Mouse (Mus musculus) stomach, postnatal 0 days (tissue): ENCODE measurements around the gene Tmc7. TPM values are rescaled to one million over a fixed set of nuclear protein-coding genes. Genes with fewer than 3 reads are reported as not detected.
A peak's percentile ranks its signal among the peaks of the same experiment; 100 is the strongest.

Experiments used
- ATAC-seq: fragments of 200-750 bp; cut with Nextera tagmentation; 2 replicates; pipeline ENCODE4 v1.8.0; 2017; ENCODE audit not compliant: low FRiP score, low TSS enrichment
- DNase-seq: peaks from one replicate; pipeline ENCODE4 v3.0.0-alpha.2; 2016; ENCODE audit warnings: low spot score
- H3K27ac ChIP-seq: fragments of 300-500 bp; sonication (generic); replicated peaks from 2 replicates; pipeline ENCODE4 v1.5.1; 2014; ENCODE audit warnings: mild to moderate bottlenecking, control low read depth
- H3K27me3 ChIP-seq: fragments of 300-500 bp; sonication (generic); 2 replicates; pipeline ENCODE4 v1.6.1; 2014; ENCODE audit warnings: low read length; ENCODE audit not compliant: control insufficient read depth, insufficient read depth
- H3K36me3 ChIP-seq: fragments of 300-500 bp; sonication (generic); 2 replicates; pipeline ENCODE4 v1.6.1; 2014; ENCODE audit warnings: low read length, mixed read lengths; ENCODE audit not compliant: control insufficient read depth, insufficient read depth
- H3K4me1 ChIP-seq: fragments of 300-500 bp; sonication (generic); replicated peaks from 2 replicates; pipeline ENCODE4 v1.6.1; 2014; ENCODE audit warnings: antibody characterized with exemption; ENCODE audit not compliant: control insufficient read depth, insufficient read depth
- H3K4me2 ChIP-seq: fragments of 300-500 bp; sonication (generic); replicated peaks from 2 replicates; pipeline ENCODE4 v1.6.1; 2014; ENCODE audit warnings: low read depth, mild to moderate bottlenecking, control low read depth, moderate library complexity
- H3K4me3 ChIP-seq: fragments of 300-500 bp; sonication (generic); 2 replicates; pipeline ENCODE4 v1.5.1; 2014; ENCODE audit warnings: low read depth, low read length, control low read depth
- H3K9ac ChIP-seq: fragments of 300-500 bp; sonication (generic); 2 replicates; pipeline ENCODE4 v1.6.1; 2014; ENCODE audit warnings: mild to moderate bottlenecking, low read length, control low read depth, mixed read lengths
- H3K9me3 ChIP-seq: fragments of 300-500 bp; sonication (generic); 2 replicates; pipeline ENCODE4 v1.6.1; 2016; ENCODE audit warnings: low read length; ENCODE audit not compliant: control insufficient read depth
- CTCF ChIP-seq: IDR thresholded peaks from 2 replicates; pipeline ENCODE4 v1.5.1; 2016; ENCODE audit warnings: antibody characterized with exemption, low read depth, mild to moderate bottlenecking, moderate library complexity
- EP300 ChIP-seq: optimal IDR thresholded peaks from 2 replicates; pipeline ENCODE3; 2016; ENCODE audit warnings: antibody characterized with exemption
- WGBS: fragments of 180-500 bp; shearing (Covaris S2); extraction: QIAGEN DNeasy Blood & Tissue Kit; methylation state at CpG from one replicate; pipeline ENCODE4 v1.1.7; 2014; 5-methylcytosine and 5-hydroxymethylcytosine counted together
- polyA plus RNA-seq: library from polyadenylated mRNA; unstranded; fragments of >200 nt; fragmentation: Nextera tagmentation; extraction: Ambion mirVana; gene quantifications from 2 replicates; pipeline ENCODE4 v1.2.1, GENCODE M21; 2015

Tmc7 gene
- polyA plus RNA-seq, 1 experiment from 2014 or later = 5.9 TPM

GRCm38 (mm10) chr7:118494892-118495579 is 89.5 kb downstream of the Tmc7 start:
- Histone ChIP-seq H3K36me3 (peaks cover 2% of the 10 kb centered on the region), H3K4me2 (no peak overlapping the region), H3K27me3 (no peaks in the 10 kb centered on the region), H3K4me3 (no peak overlapping the region), H3K9me3 (no peaks in the 10 kb centered on the region), H3K27ac (peak overlapping the region; percentile 81), H3K9ac (no peak overlapping the region), H3K4me1 (peaks cover 8% of the 10 kb centered on the region)
- peak; percentile 73 for DNase-seq
- 56% methylated on average over 4 of the region's 4 CpGs for WGBS
- TF ChIP-seq EP300 (no peak), CTCF (no peak; the same call in 1 of the 2 replicates)
- peak; percentile 77 for ATAC-seq

- peaks cover 4% of the 10 kb centered on the region for H3K36me3 ChIP-seq
- peaks cover 8% of the 10 kb centered on the region for H3K4me1 ChIP-seq
- 68% methylated on average over 9 of the region's 9 CpGs for WGBS
- no peaks in the 10 kb centered on the region for H3K27me3 ChIP-seq
- no peaks in the 10 kb centered on the region for H3K9me3 ChIP-seq
- TF ChIP-seq CTCF (no peak), EP300 (no peak)
- H3K27ac ChIP-seq = peak overlapping the region; percentile 81
- no peak overlapping the region for H3K9ac ChIP-seq
- DNase-seq = peak; percentile 42
- H3K4me3 ChIP-seq = no peak overlapping the region
- ATAC-seq = no peak; the same call in 1 of the 2 replicates
- no peak overlapping the region for H3K4me2 ChIP-seq
These were observed 90.6 kb downstream of the Tmc7 start for GRCm38 (mm10) chr7:118493892-118494291.

- peak within 1 kb of the TSS; percentile 78 for H3K4me3 ChIP-seq
- H3K27me3 ChIP-seq = no peaks in the 10 kb centered on the region
- H3K9ac ChIP-seq = peak within 1 kb of the TSS; percentile 96
- WGBS = 2% methylated on average over 51 of the region's 55 CpGs
- peaks cover 8% of the 10 kb centered on the region for H3K4me1 ChIP-seq
- peak within 1 kb of the TSS; percentile 93 for H3K27ac ChIP-seq
- DNase-seq (peak; percentile 91), ATAC-seq (peak; percentile 72)
- no peaks in the 10 kb centered on the region for H3K9me3 ChIP-seq
- peak within 1 kb of the TSS; percentile 82 for H3K4me2 ChIP-seq
- no peak for TF ChIP-seq EP300
- TF ChIP-seq CTCF = peak; percentile 31; the same call in 1 of the 2 replicates
- H3K36me3 ChIP-seq = peaks cover 4% of the 10 kb centered on the region
These were observed 92.9 kb downstream of the Tmc7 start, which contains the start of gene Itpripl2 for GRCm38 (mm10) chr7:118491431-118492147. Gene Itpripl2, minus strand, starts transcription at chr7:118491975.

GRCm38 (mm10) chr7:118490666-118491430 is 93.7 kb downstream of the Tmc7 start:
- H3K9me3 ChIP-seq = no peaks in the 10 kb centered on the region
- H3K27me3 ChIP-seq = no peaks in the 10 kb centered on the region
- 10% methylated on average over 56 of the region's 67 CpGs for WGBS
- H3K27ac ChIP-seq = peak overlapping the region; percentile 93
- TF ChIP-seq CTCF (peak; percentile 58), EP300 (no peak)
- ATAC-seq = 0 out of 2 replicates have a peak, but pooled peaks have one; percentile 0
- peak overlapping the region; percentile 78 for H3K4me3 ChIP-seq
- H3K36me3 ChIP-seq = peaks cover 4% of the 10 kb centered on the region
- peak overlapping the region; percentile 96 for H3K9ac ChIP-seq
- H3K4me1 ChIP-seq = peaks cover 8% of the 10 kb centered on the region
- H3K4me2 ChIP-seq = peak overlapping the region; percentile 82
- DNase-seq = peak; percentile 64

GRCm38 (mm10) chr7:118489706-118490665 is 94.5 kb downstream of the Tmc7 start:
- ATAC-seq = no peak

More at GRCm38 (mm10) chr7:118489706-118490665, 94.5 kb downstream of the Tmc7 start:
- H3K9me3 ChIP-seq = no peaks in the 10 kb centered on the region
- peaks cover 8% of the 10 kb centered on the region for H3K4me1 ChIP-seq
- 51% methylated on average over 57 of the region's 57 CpGs for WGBS
- peak overlapping the region; percentile 78 for H3K4me3 ChIP-seq
- H3K9ac ChIP-seq = peak overlapping the region; percentile 96
- no peak for TF ChIP-seq EP300
- no peak for TF ChIP-seq CTCF
- H3K27ac ChIP-seq = no peak overlapping the region
- peak overlapping the region; percentile 82 for H3K4me2 ChIP-seq
- DNase-seq = peak; percentile 45
- H3K36me3 ChIP-seq = peaks cover 4% of the 10 kb centered on the region
- H3K27me3 ChIP-seq = no peaks in the 10 kb centered on the region
